Mouse (Mus musculus): ENCODE data around the gene Tmem169. TPM values are rescaled to one million over a fixed set of nuclear protein-coding genes. Genes with fewer than 3 reads are reported as not detected.

The Tmem169 gene
- polyA plus RNA-seq, 1 experiment from 2014 or later, result 7.1 TPM

DNA sequence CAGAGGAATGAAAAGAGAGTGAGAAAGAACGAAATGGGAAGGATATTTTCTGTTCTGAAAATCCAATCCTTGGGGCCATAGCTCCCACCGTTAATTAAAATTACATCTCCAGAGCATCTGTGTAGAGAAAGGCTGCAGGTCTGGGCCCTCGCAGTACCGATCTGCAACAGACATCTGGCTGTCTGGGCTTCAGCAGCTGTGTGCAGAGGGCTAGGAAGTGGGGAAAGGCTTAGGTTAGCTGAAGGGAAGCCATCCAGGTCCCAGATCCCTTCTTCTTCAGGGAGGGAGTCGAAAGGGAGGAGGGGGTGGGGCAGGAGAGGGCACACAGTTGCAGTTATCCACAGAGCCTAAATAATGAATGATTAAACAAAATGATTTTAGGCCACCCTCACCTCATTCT, 370 bp downstream of the Tmem169 start:
- no peak for DNase-seq (ENCODE audit: low spot score)

DNA sequence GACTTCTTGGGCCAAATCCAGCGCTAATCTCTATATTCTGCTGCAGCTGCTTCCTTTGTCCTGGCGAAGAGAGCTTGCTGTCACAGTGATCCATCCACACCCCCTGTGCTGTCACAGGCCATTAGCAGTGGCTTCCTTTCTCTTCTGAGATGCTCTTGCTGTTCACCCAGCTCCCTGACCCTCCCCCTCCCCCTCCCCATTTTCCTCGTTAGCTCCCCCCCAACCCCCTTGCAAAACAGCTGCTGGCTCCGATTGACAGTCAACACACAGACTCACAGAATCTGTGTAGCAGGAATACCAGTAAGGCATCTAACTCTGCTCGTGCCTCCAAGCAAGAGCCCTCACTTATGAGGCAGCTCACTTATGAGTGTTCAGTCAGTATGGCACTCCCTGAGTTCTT, 2.7 kb downstream of the Tmem169 start:
- no peak for DNase-seq (ENCODE audit: low spot score)

DNA sequence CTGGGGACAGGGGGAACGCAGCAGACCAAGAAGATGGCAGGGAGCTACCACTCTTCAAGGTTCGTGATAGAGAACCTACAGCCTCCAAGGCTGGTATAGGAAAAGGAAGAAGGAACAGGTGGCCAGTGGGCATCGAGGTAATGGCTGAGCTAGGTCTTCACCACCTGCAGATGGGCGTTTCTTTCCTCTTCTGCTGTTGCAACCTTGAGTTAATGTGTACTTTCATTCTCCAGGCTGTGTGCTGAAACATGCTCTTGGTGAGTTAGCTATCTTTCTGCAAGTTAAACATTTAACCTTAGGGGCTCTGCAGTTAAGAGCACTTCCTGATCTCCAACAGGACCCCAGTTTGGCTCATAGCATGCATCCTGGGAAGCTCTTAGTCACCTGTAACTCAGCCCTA, 3.7 kb downstream of the Tmem169 start:
- no peak for DNase-seq (ENCODE audit: low spot score)

DNA sequence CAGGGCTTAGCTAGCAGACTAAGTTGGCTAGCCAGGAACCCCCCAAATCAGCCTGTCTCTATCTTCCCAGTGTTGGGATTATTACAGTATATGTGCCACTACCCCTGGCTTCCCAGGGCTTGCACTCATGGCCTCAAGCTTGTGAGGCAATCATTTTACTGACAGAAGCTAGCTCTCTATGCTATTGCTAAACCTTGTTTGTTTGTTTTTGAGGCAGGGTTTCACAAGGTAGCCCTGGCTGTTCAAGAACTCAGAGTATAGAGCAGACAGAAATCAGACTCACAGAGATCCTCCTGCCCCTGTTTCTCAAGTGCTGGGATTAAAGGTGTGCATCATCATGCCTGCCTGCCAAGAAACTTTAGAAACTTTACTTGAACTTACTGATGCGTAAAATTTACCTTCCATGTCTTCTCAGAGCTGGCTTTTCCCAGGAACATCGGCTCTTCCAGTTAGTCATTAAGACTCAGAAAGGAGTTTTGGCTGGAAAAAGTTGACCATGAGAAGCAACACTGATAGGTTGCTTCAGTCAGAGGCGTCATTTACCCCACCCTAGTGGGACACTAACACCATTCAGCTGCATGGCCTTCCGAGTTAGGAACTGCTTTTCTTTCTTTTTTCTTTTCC, 4.5 kb downstream of the Tmem169 start:
- no peak for DNase-seq (ENCODE audit: low spot score)

DNA sequence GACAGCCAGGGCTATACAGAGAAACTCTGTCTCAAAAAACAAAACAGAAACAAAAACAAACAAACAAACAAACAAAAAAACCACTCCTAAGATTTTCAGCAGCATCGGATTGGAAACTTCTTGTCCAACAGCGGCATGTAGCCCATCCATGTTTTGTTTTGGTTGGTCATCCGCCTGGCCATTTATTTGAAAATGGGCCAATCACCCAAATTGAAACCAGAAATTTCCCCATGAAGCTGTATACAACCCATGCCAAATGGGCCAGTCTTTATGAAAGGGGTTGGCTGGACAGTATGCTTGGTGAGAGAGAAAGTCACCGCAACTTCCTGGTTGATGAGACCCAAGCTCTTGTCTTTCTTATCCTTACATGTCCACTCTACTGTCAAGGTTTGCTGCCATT, 6.7 kb downstream of the Tmem169 start:
- DNase-seq (ENCODE audit: low spot score), result no peak

DNA sequence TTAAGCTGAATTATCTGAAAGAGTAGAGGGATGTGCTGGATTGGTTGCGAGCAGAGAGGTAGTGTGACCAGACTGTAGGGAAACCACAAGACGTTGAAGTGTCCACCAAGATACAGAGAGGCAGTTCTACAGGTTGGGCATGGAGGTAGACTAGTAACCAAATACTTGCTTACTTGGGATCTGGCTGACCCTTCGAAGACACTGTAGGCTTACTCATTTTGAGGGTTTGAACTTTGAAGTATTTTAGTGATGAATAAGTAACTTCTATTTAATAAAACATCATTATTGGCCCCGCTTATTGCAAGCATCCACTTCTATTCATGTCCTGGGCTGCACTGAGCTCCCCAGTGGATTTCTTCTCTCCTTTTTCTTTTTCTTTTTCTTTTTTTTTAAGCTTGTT, 7.3 kb downstream of the Tmem169 start:
- no peak for DNase-seq (ENCODE audit: low spot score)

DNA sequence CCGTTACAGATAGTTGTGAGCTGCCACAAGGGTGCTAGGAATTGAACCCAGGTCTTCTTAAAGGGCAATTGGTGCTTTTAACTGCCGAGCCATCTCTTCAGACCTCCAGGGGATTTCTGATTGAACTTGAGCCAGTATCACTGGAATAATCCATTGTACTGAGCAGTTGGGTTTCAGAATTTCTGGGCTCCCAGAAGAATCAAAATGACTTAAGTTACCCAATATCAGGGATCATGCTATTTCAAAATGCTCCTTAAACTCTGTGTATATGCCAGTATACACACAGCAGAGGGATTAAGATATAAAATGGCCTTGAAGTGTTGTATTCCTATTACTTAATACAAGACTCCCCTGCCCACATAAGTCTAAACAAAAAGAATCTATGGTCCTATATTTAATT, 7.8 kb downstream of the Tmem169 start:
- DNase-seq (ENCODE audit: low spot score), result no peak

DNA sequence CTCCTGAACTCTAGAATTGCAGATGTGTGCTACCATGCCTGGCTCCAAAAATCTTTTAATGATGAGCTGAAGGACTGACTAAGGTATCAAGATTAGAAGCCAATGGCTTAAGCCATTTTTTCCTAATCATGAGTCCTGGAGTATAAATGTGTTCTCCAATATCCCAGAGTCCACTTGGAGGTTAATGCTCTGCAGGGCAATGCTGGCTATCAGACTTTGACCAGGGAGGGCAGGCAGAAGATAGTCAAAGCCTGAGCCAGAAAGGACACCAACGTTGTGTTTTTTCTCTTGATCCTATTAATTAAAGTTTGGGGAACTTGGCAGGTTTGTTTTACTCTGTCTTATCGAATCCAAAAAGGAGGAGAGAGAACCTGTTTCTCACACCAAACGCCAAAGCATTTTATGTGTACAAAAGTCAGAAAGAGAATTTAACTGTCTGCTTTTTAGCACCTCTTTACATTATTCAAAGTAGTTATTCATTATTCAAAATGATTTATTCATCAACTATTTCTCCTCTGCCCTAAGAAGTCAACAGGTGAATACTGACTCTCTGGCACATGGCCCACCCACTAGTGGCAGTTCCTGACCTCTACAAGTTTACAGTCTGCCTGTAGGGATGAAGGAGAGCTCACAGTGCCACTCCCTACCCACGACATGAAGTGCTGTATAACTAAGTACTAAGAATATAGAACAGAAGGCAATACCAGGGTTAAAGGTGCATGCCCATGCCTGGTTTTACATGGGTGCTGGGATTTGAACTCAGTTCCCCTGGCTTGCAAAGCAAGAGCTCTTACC, 9.9 kb downstream of the Tmem169 start:
- no peak for DNase-seq (ENCODE audit: low spot score)

DNA sequence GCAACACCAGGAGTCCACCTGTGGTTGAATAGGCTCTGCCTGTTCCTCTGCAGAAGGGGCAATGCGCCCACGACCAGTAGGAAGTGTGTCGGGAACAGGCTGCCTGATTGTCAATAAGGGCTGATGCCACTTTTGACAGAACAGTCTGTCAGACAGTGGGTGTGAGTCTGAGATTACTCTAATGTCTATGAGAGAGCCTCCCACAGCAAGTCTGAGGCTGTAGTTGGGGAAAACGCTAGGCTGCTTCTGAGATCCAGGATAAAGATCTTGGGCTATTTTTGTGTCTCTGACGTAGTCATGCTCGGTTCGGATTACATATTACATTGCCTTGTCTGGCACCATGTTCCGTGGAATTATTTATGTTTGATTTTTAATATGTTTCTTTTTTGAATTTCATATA, 11.6 kb downstream of the Tmem169 start:
- DNase-seq (ENCODE audit: low spot score), result no peak

DNA sequence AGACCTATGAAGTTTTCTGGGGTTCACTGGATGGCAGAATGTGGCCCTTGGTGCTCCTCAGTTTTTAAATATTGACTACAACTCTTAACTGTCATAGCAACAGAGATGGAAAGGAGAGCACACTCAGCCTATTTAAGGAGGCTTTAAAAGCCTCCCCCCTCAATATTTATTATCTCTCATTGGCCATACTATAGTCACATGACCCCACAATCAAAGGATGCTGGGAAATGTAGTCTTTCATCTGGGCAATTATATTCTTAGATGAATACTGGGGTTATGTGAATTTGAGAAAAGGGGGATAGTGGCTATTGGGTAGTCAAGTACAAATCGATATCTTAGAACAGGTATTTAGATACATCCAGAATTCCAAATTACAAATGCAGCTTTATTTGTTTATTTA, 17.7 kb downstream of the Tmem169 start:
- no peak for DNase-seq (ENCODE audit: low spot score)

DNA sequence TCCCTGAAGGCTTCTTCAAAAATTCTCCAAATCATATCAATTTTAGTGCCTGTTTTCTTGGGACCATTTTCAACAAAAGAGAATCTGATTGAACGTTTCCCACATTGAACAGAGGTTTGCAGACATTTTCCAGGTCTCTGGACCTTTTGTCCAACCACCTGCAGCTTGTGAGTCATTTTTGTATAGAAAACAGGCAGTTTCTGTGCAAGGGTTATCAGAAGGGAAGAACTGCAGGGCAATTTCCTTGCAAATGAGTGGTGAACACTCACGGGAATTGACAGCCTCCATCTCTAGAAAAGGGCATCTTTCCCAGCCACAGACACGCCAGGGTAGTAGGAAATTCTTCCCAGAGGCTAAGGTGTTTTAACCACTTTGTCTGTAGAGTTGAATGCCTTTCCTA, 22.1 kb downstream of the Tmem169 start:
- DNase-seq (ENCODE audit: low spot score), result no peak

DNA sequence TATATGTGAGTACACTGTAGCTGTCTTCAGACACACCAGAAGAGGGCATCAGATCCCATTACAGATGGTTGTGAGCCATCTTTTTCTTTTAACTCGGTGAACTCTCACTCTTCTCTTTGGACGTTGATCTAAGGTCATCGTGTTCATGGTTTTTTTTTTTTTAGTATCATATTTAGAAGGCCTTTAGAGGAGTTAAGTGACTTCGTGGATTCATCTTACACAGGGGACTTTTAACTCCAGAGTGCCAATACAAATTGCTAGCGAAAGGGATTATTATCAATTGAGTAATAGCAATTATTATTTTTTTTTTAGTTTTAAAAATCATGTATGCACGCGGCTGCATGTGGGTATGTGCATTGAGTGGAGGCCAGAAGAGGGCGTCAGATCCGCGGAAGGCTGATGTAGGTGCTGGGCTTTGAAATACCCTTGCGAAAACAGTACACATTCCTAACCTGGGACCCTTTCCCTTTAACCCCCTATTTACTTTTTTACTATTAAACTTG, 22.6 kb downstream of the Tmem169 start:
- no peak for DNase-seq (ENCODE audit: low spot score)

DNA sequence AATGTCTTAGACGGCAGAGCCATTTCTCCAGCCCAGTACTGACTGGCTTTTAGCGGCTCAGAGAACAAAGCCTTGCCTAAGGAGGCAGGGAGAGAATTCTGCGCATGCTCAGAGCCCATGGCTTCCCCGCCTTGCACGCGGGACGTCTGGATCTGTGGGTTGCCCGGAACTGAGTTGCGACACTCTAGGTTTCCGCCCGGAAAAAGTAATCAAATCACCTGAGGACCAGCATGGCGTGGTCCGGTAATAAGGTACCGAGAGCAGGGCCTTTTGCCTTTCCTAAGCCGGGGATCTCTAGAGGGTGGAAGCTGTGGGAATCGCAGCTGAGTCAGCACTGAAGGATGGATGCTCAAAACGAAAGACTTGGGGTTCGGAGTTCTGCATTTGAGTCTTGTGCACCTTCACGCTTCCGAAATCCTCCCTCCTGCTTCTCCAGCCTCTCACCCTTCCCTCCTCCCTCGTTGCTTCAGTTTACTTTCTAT, 23.2 kb downstream of the Tmem169 start, which contains the start of gene Xrcc5:
Gene Xrcc5 (plus strand): TSS at position 105 of the 482 bp plus-strand sequence.
- peak; percentile 95 for DNase-seq (ENCODE audit: low spot score)

DNA sequence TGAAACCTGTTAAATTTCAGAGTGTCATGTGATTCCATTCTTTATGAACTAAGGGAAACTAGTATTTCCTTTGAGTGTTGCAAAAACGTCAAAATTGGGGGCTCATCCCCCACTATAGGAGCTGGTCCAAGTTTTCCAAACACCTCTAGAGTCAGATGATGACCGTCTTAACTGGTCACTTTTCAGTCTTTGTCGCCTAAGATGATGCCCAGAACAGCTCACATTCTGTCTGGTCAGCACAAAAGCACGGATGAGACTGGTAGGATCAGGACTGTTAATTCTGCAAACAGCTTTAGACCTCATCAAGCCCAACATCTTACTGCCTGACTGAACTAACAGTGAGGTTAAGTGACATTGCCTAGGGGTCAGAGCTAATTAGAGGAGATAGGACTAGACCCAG, 24.8 kb downstream of the Tmem169 start:
- DNase-seq (ENCODE audit: low spot score), result no peak

DNA sequence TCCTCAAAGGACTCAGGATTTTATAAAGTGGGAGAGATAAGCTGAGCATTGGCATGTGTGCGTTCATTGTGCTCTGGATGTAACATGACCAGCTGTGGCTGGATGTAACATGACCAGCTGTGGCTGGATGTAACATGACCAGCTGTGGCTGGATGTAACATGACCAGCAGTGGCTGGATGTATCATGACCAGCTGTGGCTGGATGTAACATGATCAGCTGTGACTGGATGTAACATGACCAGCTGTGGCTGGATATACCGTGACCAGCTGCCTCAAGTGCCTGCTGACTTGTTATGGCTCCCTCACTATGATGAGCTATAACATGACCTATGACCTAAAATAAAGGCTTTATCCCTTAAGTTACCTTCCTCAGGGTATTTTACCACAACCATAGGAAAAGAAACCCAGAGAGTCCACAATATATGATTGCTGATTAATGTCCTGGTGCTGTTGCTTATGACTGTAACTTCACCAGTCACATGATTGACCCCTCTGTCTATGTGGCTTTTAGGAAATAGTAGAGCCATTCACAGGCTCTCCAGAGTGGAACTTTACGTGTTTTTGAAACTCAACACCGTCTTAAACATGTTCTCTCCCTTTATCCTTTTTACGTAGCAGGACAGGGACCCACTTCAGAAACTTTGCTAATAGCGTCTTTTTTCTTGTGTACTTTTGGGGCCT, 25.7 kb downstream of the Tmem169 start:
- no peak for DNase-seq (ENCODE audit: low spot score)

DNA sequence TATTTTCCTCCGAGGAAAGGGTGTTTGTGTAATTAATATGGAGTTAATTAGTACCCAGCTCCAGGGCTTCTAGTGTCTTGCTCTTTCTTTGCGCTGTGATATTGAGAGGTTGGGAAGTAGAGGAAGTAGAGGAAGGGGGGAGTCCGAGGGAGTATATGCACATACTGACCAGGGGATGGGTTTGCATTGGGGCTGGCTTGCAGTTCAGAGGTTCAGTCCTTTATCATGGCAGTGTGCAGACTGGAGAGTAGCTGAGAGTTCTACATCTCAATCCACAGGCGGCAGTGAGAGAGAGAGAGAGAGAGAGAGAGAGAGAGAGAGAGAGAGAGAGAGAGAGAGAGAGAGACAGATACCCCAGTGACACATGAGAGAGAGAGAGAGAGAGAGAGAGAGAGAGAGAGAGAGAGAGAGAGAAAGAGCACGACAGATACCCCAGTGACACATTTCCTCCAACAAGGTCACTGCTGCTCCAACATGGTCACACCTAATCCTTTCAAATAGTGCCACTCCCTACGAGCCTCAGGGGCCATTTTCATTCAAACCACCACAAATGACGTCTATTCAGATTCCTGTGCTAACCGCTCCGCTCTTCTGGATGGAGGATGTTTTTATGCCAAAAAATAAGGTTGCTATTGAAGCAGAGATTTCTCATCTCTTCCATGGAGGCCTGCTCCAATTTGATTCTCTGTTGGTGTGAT, 28.7 kb downstream of the Tmem169 start:
- DNase-seq (ENCODE audit: low spot score), result no peak

DNA sequence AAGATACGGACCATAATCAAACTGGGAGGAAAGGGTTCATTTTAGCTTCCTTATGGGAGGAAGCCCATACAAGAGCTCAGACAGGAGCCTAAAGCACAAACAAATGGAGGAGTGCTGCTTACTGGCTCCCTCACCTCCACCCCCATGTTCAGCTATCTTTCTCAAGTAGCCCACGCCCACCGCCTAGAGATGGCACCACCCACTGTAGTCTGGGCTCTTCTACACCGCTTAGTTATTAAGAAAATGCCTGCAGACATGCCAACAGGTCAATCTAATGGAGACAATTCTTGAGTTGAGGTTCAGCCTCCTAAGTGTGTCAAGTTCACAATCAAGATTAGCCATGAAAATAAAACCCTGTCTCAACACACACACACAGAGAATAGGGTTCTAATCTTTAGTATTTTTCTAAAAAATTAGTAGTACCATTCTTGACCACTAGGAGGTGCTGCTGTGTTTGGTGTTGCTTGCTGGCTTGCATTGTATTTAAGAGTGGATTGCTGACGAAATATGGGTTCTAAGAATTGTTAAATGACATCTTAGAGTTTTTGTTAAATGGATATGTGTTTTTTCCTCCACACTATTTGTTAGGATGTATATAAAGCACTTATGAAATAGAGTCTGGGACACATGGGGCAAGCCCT, 29.4 kb downstream of the Tmem169 start:
- DNase-seq (ENCODE audit: low spot score), result peak; percentile 40

DNA sequence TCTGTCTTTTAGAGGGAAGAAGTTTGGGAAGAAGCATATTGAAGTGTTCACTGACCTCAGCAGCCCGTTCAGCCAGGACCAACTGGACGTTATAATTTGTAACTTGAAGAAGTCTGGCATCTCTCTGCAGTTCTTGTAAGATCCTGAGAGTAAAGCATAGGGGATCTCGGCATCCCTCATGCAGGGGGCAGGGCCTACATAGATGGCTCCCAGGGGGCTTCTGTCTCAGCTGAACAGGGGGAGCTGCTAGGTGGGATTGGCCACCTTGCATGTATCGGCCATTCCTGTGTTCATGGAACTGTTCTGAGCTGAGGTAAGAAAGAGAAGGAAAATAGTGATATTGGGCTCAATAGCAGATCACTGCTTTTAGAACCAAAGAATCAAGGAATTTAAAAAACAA, 31.3 kb downstream of the Tmem169 start:
- no peak for DNase-seq (ENCODE audit: low spot score)

DNA sequence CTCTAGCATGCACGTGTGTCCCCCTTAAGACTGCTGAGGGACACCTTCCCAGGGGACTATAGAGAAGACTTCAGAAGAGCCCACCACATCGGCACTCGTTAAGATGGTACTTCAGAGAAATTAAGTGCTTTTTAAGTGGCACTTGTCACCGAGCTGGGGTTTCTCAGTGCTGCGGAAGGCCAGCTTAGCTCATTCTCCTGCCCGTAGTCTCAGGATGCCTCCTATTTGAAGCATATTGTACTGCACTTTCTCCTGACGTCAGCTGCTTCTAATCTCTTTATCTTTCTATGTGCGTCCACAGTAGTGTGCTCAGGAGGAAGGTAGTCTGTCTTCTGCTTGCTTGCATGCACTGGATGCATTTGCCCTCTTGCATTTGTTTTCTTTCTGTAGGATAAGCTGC, 32.2 kb downstream of the Tmem169 start:
- DNase-seq (ENCODE audit: low spot score), result no peak

DNA sequence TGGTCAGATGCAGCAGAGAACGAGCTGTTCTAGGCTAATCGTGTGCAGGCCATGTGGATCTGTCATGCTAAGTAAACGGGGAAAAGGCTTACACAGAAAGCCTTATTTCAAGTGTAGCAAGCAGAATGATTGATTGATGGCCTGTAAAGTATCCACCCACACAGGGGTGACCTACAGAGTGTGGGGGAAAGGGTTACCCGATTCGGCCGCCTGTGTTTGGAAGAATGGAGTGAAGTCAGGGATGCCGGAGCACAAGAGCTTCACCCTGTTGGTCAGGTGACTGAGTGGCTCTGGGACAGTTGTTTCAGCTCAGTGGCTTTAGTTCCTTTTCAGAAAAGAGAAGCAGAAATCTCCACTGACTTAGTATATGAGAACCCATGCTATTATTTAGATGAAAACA, 32.7 kb downstream of the Tmem169 start:
- DNase-seq (ENCODE audit: low spot score), result no peak

DNA sequence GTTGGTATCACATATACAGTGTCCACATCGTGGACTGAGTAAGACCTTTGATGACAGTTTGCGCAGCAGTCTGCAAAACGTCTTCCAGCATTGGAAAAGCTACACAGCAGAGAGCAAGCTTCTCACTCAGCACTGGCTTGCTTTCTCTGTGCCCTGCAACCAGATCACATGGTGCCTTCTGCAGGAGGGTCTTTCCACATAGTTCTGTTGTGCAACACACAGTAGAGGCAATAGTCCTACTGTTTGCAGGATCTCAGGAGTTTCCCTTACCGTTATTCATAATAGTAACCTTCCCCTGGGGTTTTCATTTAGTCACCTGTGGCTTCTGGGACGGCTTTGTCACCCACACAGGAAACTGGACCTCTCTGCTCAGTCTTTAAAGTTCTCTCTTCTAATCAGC, 36.6 kb downstream of the Tmem169 start:
- DNase-seq (ENCODE audit: low spot score), result no peak
